Mouse (Mus musculus): ENCODE measurements at regions not wholly inside any gene's neighbourhood (a gene's known extent, or its start where the extent isn't known, plus 50 kb on each side); places are given as distances from the start of the nearest gene placed in this dataset.

- no peak for DNase-seq (ENCODE audit: low spot score)
- WGBS, result 92% methylated on average over 1 of the region's 1 CpGs
These were observed 81.4 kb upstream of the Syt6 start for GRCm38 (mm10) chr3:103493623-103494022.

GRCm38 (mm10) chr3:103494043-103494442 lies 81.0 kb upstream of the Syt6 start:
- ATAC-seq (ENCODE audit: insufficient read depth, low FRiP score, low TSS enrichment), result no peak
- no peak for DNase-seq (ENCODE audit: low spot score)
- no peaks in the 10 kb centered on the region for H3K36me3 ChIP-seq (ENCODE audit: control insufficient read depth, insufficient read depth, low read length)
- 91% methylated on average over 3 of the region's 3 CpGs for WGBS
- no peaks in the 10 kb centered on the region for H3K9me3 ChIP-seq (ENCODE audit: control insufficient read depth, low read length)
- no peak overlapping the region for H3K9ac ChIP-seq (ENCODE audit: low read length)
- H3K27me3 ChIP-seq (ENCODE audit: control insufficient read depth, insufficient read depth, low read length), result no peaks in the 10 kb centered on the region
- no peak overlapping the region for H3K27ac ChIP-seq (ENCODE audit: low read depth, low read length)
- H3K4me1 ChIP-seq (ENCODE audit: control insufficient read depth, insufficient read depth, low read length), result no peaks in the 10 kb centered on the region
- H3K4me2 ChIP-seq (ENCODE audit: low read depth), result no peak overlapping the region
- no peak overlapping the region for H3K4me3 ChIP-seq (ENCODE audit: low read depth, low read length)

More at GRCm38 (mm10) chr3:103493623-103494022, 81.4 kb upstream of the Syt6 start:
- Histone ChIP-seq H3K4me1 (ENCODE audit: control insufficient read depth, insufficient read depth, low read length) (no peaks in the 10 kb centered on the region), H3K4me2 (ENCODE audit: low read depth) (no peak overlapping the region), H3K27ac (ENCODE audit: low read depth, low read length) (no peak overlapping the region), H3K9ac (ENCODE audit: low read length) (no peak overlapping the region), H3K36me3 (ENCODE audit: control insufficient read depth, insufficient read depth, low read length) (no peaks in the 10 kb centered on the region), H3K4me3 (ENCODE audit: low read depth, low read length) (no peak overlapping the region), H3K27me3 (ENCODE audit: control insufficient read depth, insufficient read depth, low read length) (no peaks in the 10 kb centered on the region), H3K9me3 (ENCODE audit: control insufficient read depth, low read length) (no peaks in the 10 kb centered on the region)
- no peak for ATAC-seq (ENCODE audit: insufficient read depth, low FRiP score, low TSS enrichment)

- Histone ChIP-seq H3K27ac (ENCODE audit: low read depth, low read length) (no peak overlapping the region), H3K4me2 (ENCODE audit: low read depth) (no peak overlapping the region), H3K27me3 (ENCODE audit: control insufficient read depth, insufficient read depth, low read length) (no peaks in the 10 kb centered on the region), H3K4me3 (ENCODE audit: low read depth, low read length) (no peak overlapping the region), H3K9ac (ENCODE audit: low read length) (no peak overlapping the region), H3K4me1 (ENCODE audit: control insufficient read depth, insufficient read depth, low read length) (no peaks in the 10 kb centered on the region), H3K9me3 (ENCODE audit: control insufficient read depth, low read length) (no peaks in the 10 kb centered on the region), H3K36me3 (ENCODE audit: control insufficient read depth, insufficient read depth, low read length) (no peaks in the 10 kb centered on the region)
- WGBS, result 92% methylated on average over 6 of the region's 6 CpGs
- ATAC-seq (ENCODE audit: insufficient read depth, low FRiP score, low TSS enrichment) (no peak), DNase-seq (ENCODE audit: low spot score) (no peak)
These were observed 78.9 kb upstream of the Syt6 start for GRCm38 (mm10) chr3:103496083-103496482.

GRCm38 (mm10) chr3:103496683-103497082 lies 78.3 kb upstream of the Syt6 start:
- Histone ChIP-seq H3K9ac (ENCODE audit: low read length) (no peak overlapping the region), H3K9me3 (ENCODE audit: control insufficient read depth, low read length) (no peaks in the 10 kb centered on the region), H3K27me3 (ENCODE audit: control insufficient read depth, insufficient read depth, low read length) (no peaks in the 10 kb centered on the region), H3K4me1 (ENCODE audit: control insufficient read depth, insufficient read depth, low read length) (no peaks in the 10 kb centered on the region), H3K4me2 (ENCODE audit: low read depth) (no peak overlapping the region), H3K36me3 (ENCODE audit: control insufficient read depth, insufficient read depth, low read length) (no peaks in the 10 kb centered on the region), H3K27ac (ENCODE audit: low read depth, low read length) (no peak overlapping the region), H3K4me3 (ENCODE audit: low read depth, low read length) (no peak overlapping the region)
- 54% methylated on average over 3 of the region's 3 CpGs for WGBS
- DNase-seq (ENCODE audit: low spot score) (no peak), ATAC-seq (ENCODE audit: insufficient read depth, low FRiP score, low TSS enrichment) (no peak)

- Histone ChIP-seq H3K4me1 (ENCODE audit: control insufficient read depth, insufficient read depth, low read length) (no peaks in the 10 kb centered on the region), H3K27ac (ENCODE audit: low read depth, low read length) (no peak overlapping the region), H3K4me3 (ENCODE audit: low read depth, low read length) (no peak overlapping the region), H3K9ac (ENCODE audit: low read length) (no peak overlapping the region), H3K4me2 (ENCODE audit: low read depth) (no peak overlapping the region), H3K9me3 (ENCODE audit: control insufficient read depth, low read length) (no peaks in the 10 kb centered on the region), H3K27me3 (ENCODE audit: control insufficient read depth, insufficient read depth, low read length) (no peaks in the 10 kb centered on the region), H3K36me3 (ENCODE audit: control insufficient read depth, insufficient read depth, low read length) (no peaks in the 10 kb centered on the region)
- 89% methylated on average over 3 of the region's 3 CpGs for WGBS
- no peak for DNase-seq (ENCODE audit: low spot score)
- ATAC-seq (ENCODE audit: insufficient read depth, low FRiP score, low TSS enrichment), result no peak
These were observed 77.3 kb upstream of the Syt6 start for GRCm38 (mm10) chr3:103497696-103498095.

- DNase-seq (ENCODE audit: low spot score) (no peak), ATAC-seq (ENCODE audit: insufficient read depth, low FRiP score, low TSS enrichment) (no peak)
- no peaks in the 10 kb centered on the region for H3K36me3 ChIP-seq (ENCODE audit: control insufficient read depth, insufficient read depth, low read length)
- no peak overlapping the region for H3K4me2 ChIP-seq (ENCODE audit: low read depth)
- no peaks in the 10 kb centered on the region for H3K9me3 ChIP-seq (ENCODE audit: control insufficient read depth, low read length)
- no peak overlapping the region for H3K27ac ChIP-seq (ENCODE audit: low read depth, low read length)
- WGBS, result 84% methylated on average over 4 of the region's 4 CpGs
- H3K9ac ChIP-seq (ENCODE audit: low read length), result no peak overlapping the region
- H3K4me1 ChIP-seq (ENCODE audit: control insufficient read depth, insufficient read depth, low read length), result no peaks in the 10 kb centered on the region
- H3K4me3 ChIP-seq (ENCODE audit: low read depth, low read length), result no peak overlapping the region
- no peaks in the 10 kb centered on the region for H3K27me3 ChIP-seq (ENCODE audit: control insufficient read depth, insufficient read depth, low read length)
These were observed 76.6 kb upstream of the Syt6 start for GRCm38 (mm10) chr3:103498458-103498857.

- H3K9ac ChIP-seq (ENCODE audit: low read length), result no peak overlapping the region
- H3K4me3 ChIP-seq (ENCODE audit: low read depth, low read length), result no peak overlapping the region
- H3K9me3 ChIP-seq (ENCODE audit: control insufficient read depth, low read length), result no peaks in the 10 kb centered on the region
- H3K27ac ChIP-seq (ENCODE audit: low read depth, low read length), result no peak overlapping the region
- H3K4me1 ChIP-seq (ENCODE audit: control insufficient read depth, insufficient read depth, low read length), result no peaks in the 10 kb centered on the region
- H3K4me2 ChIP-seq (ENCODE audit: low read depth), result no peak overlapping the region
- no peaks in the 10 kb centered on the region for H3K27me3 ChIP-seq (ENCODE audit: control insufficient read depth, insufficient read depth, low read length)
- no peak for ATAC-seq (ENCODE audit: insufficient read depth, low FRiP score, low TSS enrichment)
- WGBS, result 77% methylated on average over 1 of the region's 1 CpGs
- DNase-seq (ENCODE audit: low spot score), result no peak
- no peaks in the 10 kb centered on the region for H3K36me3 ChIP-seq (ENCODE audit: control insufficient read depth, insufficient read depth, low read length)
These were observed 75.2 kb upstream of the Syt6 start for GRCm38 (mm10) chr3:103499801-103500200.

GRCm38 (mm10) chr3:103500366-103500765 lies 74.7 kb upstream of the Syt6 start:
- Histone ChIP-seq H3K4me2 (ENCODE audit: low read depth) (no peak overlapping the region), H3K4me3 (ENCODE audit: low read depth, low read length) (no peak overlapping the region), H3K9me3 (ENCODE audit: control insufficient read depth, low read length) (no peaks in the 10 kb centered on the region), H3K9ac (ENCODE audit: low read length) (no peak overlapping the region), H3K27me3 (ENCODE audit: control insufficient read depth, insufficient read depth, low read length) (no peaks in the 10 kb centered on the region), H3K27ac (ENCODE audit: low read depth, low read length) (no peak overlapping the region), H3K36me3 (ENCODE audit: control insufficient read depth, insufficient read depth, low read length) (no peaks in the 10 kb centered on the region), H3K4me1 (ENCODE audit: control insufficient read depth, insufficient read depth, low read length) (no peaks in the 10 kb centered on the region)
- WGBS, result 56% methylated on average over 4 of the region's 4 CpGs
- no peak for ATAC-seq (ENCODE audit: insufficient read depth, low FRiP score, low TSS enrichment)
- no peak for DNase-seq (ENCODE audit: low spot score)

- no peak overlapping the region for H3K9ac ChIP-seq (ENCODE audit: low read length)
- H3K27me3 ChIP-seq (ENCODE audit: control insufficient read depth, insufficient read depth, low read length), result no peaks in the 10 kb centered on the region
- no peak overlapping the region for H3K4me2 ChIP-seq (ENCODE audit: low read depth)
- no peak for ATAC-seq (ENCODE audit: insufficient read depth, low FRiP score, low TSS enrichment)
- H3K27ac ChIP-seq (ENCODE audit: low read depth, low read length), result no peak overlapping the region
- WGBS, result 92% methylated on average over 3 of the region's 3 CpGs
- no peaks in the 10 kb centered on the region for H3K36me3 ChIP-seq (ENCODE audit: control insufficient read depth, insufficient read depth, low read length)
- no peaks in the 10 kb centered on the region for H3K4me1 ChIP-seq (ENCODE audit: control insufficient read depth, insufficient read depth, low read length)
- H3K4me3 ChIP-seq (ENCODE audit: low read depth, low read length), result no peak overlapping the region
- no peaks in the 10 kb centered on the region for H3K9me3 ChIP-seq (ENCODE audit: control insufficient read depth, low read length)
- DNase-seq (ENCODE audit: low spot score), result no peak
These were observed 70.9 kb upstream of the Syt6 start for GRCm38 (mm10) chr3:103504160-103504559.
